In the genomic region with DNA sequence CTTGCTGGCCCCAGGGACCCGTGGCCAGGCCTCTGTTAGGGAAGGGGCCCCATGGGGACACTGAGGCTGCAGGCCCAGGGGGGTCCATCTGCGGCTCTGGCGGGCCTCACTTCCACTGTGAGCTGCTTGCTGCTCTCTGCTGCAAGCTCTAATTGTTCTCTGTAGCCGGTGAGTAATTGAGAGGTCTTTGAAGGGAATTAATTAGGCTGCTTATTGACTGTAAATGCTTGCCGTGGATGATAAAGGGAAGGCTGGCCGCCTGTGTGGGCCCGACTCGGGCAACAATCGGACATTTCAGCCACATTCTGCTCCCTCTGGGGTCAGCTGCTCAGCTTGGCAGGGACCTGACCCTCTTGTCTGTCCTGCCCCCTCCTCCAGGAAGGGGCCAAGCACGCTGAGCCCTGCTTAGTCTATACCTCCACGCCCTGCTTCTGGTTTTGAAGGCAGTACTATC, we compare ENCODE assay signal across 10 mouse cellular contexts. TPM values are rescaled to one million over a fixed set of nuclear protein-coding genes. Genes with fewer than 3 reads are reported as not detected.
A peak's percentile ranks its signal among the peaks of the same experiment; 100 is the strongest.
DNase-seq lines count a peak whose midpoint lies in the region; ATAC-seq and TF ChIP-seq lines count a peak whose summit lies in the region.
"Had no signal": no experiment of that assay in that cellular context is flagged by ENCODE, and none has a peak within 500 bp of the region (broad histone marks: within the 10 kb centered on the region; RNA-seq: fewer than 3 reads in every experiment).

No protein-coding gene starts in this region.

- peaks cover 24% of the 10 kb centered on the region for H3K27me3 ChIP-seq in heart, embryonic 15.5 days
- H3K27me3 ChIP-seq in embryonic facial prominence, embryonic 11.5 days (ENCODE audit: control insufficient read depth, insufficient read depth, low read length), result peaks cover 13% of the 10 kb centered on the region
- peaks cover 4% of the 10 kb centered on the region; the same call in 1 of the 2 replicates for H3K27me3 ChIP-seq in hindbrain, postnatal 0 days (ENCODE audit: insufficient read depth, low read length)

- ATAC-seq in heart, embryonic 15.5 days (replicated peaks; ENCODE audit: insufficient number of reproducible peaks, insufficient read depth, low FRiP score, low read depth), result no peak
- peak; percentile 36; the same call in 1 of the 2 replicates for ATAC-seq in embryonic facial prominence, embryonic 11.5 days (replicated peaks; ENCODE audit: insufficient number of reproducible peaks, low FRiP score, low TSS enrichment, low read depth)
- no peak for ATAC-seq in hindbrain, postnatal 0 days
- ATAC-seq: CD4-positive, CD25-positive, alpha-beta regulatory T cell, adult 4 months had no signal

- H3K36me3 ChIP-seq in heart, embryonic 15.5 days, result no peaks in the 10 kb centered on the region
- H3K36me3 ChIP-seq in embryonic facial prominence, embryonic 11.5 days (replicated peaks; ENCODE audit: control insufficient read depth, insufficient read depth, low read depth, low read length), result no peaks in the 10 kb centered on the region
- H3K36me3 ChIP-seq in hindbrain, postnatal 0 days (ENCODE audit: insufficient read depth, low read length), result no peaks in the 10 kb centered on the region

- peak overlapping the region; percentile 40; the same call in 1 of the 2 replicates for H3K9ac ChIP-seq in heart, embryonic 15.5 days
- H3K9ac ChIP-seq in embryonic facial prominence, embryonic 11.5 days (replicated peaks; ENCODE audit: low read length), result peak overlapping the region; percentile 54
- 0 out of 2 replicates have a peak overlapping the region, but pooled peaks have one; percentile 10 for H3K9ac ChIP-seq in hindbrain, postnatal 0 days (replicated peaks; ENCODE audit: low read length)

- 31% methylated on average over 11 of the region's 11 CpGs for WGBS in heart, embryonic 15.5 days
- WGBS in embryonic facial prominence, embryonic 11.5 days, result 5% methylated on average over 11 of the region's 11 CpGs
- 7% methylated on average over 11 of the region's 11 CpGs for WGBS in hindbrain, postnatal 0 days

- DNase-seq in heart, adult 18-20 months, result no peak
- DNase-seq in embryonic facial prominence, embryonic 11.5 days (ENCODE audit: low spot score), result no peak
- peak; percentile 50 for DNase-seq in hindbrain, postnatal 0 days (ENCODE audit: low spot score)
- DNase-seq in neural tube, embryonic 10.5 days (ENCODE audit: extremely low spot score, low spot score), result peak; percentile 40
- no peak for DNase-seq in adrenal gland, postnatal 36 days
- DNase-seq in spleen, postnatal 14 days (ENCODE audit: low spot score in 2 of 2), result no peak
- no peak for DNase-seq in adrenal gland, postnatal 14 days
- DNase-seq: thymus, adult 2 months had no signal

- TF ChIP-seq CTCF in hindbrain, postnatal 0 days (IDR thresholded peaks at IDR 0.05; ENCODE audit: low read depth), result no peak

- H3K4me2 ChIP-seq in heart, embryonic 15.5 days, result peak overlapping the region; percentile 58; the same call in 1 of the 2 replicates
- peak overlapping the region; percentile 54 for H3K4me2 ChIP-seq in embryonic facial prominence, embryonic 11.5 days (ENCODE audit: low read depth, low read length)
- H3K4me2 ChIP-seq in hindbrain, postnatal 0 days (ENCODE audit: low read depth, low read length), result no peak overlapping the region; the same call in 1 of the 2 replicates

- H3K27ac ChIP-seq in heart, embryonic 15.5 days, result peak overlapping the region; percentile 3; the same call in 1 of the 2 replicates
- 0 out of 2 replicates have a peak overlapping the region, but pooled peaks have one; percentile 32 for H3K27ac ChIP-seq in embryonic facial prominence, embryonic 11.5 days (replicated peaks; ENCODE audit: low read depth, low read length)
- H3K27ac ChIP-seq in hindbrain, postnatal 0 days, result no peak overlapping the region

- H3K4me3 ChIP-seq in heart, embryonic 15.5 days, result 0 out of 2 replicates have a peak overlapping the region, but pooled peaks have one; percentile 27
- H3K4me3 ChIP-seq in embryonic facial prominence, embryonic 11.5 days (ENCODE audit: low read depth, low read length), result no peak overlapping the region; the same call in 1 of the 2 replicates
- no peak overlapping the region for H3K4me3 ChIP-seq in hindbrain, postnatal 0 days (ENCODE audit: low read length)

- peaks cover 38% of the 10 kb centered on the region for H3K4me1 ChIP-seq in heart, embryonic 15.5 days (replicated peaks)
- H3K4me1 ChIP-seq in embryonic facial prominence, embryonic 11.5 days (ENCODE audit: control insufficient read depth, insufficient read depth, low read length), result peaks cover 25% of the 10 kb centered on the region
- peaks cover 23% of the 10 kb centered on the region for H3K4me1 ChIP-seq in hindbrain, postnatal 0 days (ENCODE audit: insufficient read depth, low read length)

- no peaks in the 10 kb centered on the region for H3K9me3 ChIP-seq in heart, embryonic 15.5 days (replicated peaks)
- no peaks in the 10 kb centered on the region for H3K9me3 ChIP-seq in embryonic facial prominence, embryonic 11.5 days (replicated peaks; ENCODE audit: control insufficient read depth, low read length)
- no peaks in the 10 kb centered on the region for H3K9me3 ChIP-seq in hindbrain, postnatal 0 days (ENCODE audit: low read length)

RNA-seq across cellular contexts. Expression of a gene that starts 16.6 kb away (rescaled TPM):
- 5.5 and 6.4 TPM in 2 replicates for polyA plus RNA-seq in heart, embryonic 15.5 days (2015; fragmentation: Nextera tagmentation; extraction: Ambion mirVana)
- total RNA-seq in heart, adult 18-20 months (2021), result 10 to 100 TPM; 10.6 to 10.8 TPM
- polyA plus RNA-seq in embryonic facial prominence, embryonic 11.5 days (2014; fragmentation: Nextera tagmentation; extraction: Ambion mirVana), result 1.9 and 2.1 TPM in 2 replicates
- 1.9 and 4.7 TPM in 2 replicates for total RNA-seq in hindbrain, postnatal 0 days (2014; rRNA removed)
- polyA plus RNA-seq in hindbrain, postnatal 0 days (2015; fragmentation: Nextera tagmentation; extraction: Ambion mirVana), result 2.0 and 3.4 TPM in 2 replicates
- total RNA-seq in adrenal gland, postnatal 36 days (2021), result 10 to 100 TPM; 10.3 to 13.3 TPM
- total RNA-seq in adrenal gland, postnatal 14 days (2021), result 11.5 and 12.3 TPM in 2 replicates

RNA-seq across cellular contexts. Expression of a gene that starts 29.4 kb away (rescaled TPM):
- polyA plus RNA-seq in heart, embryonic 15.5 days (2015; fragmentation: Nextera tagmentation; extraction: Ambion mirVana), result not detected in 2 replicates
- not detected for total RNA-seq in heart, adult 18-20 months (2021)
- polyA plus RNA-seq in embryonic facial prominence, embryonic 11.5 days (2014; fragmentation: Nextera tagmentation; extraction: Ambion mirVana), result not detected in 2 replicates
- total RNA-seq in hindbrain, postnatal 0 days (2014; rRNA removed), result 0.31 and 0.58 TPM in 2 replicates
- polyA plus RNA-seq in hindbrain, postnatal 0 days (2015; fragmentation: Nextera tagmentation; extraction: Ambion mirVana), result 0.09 TPM in 1 of 2 replicates, not detected in the other
- total RNA-seq in adrenal gland, postnatal 36 days (2021), result not detected
- not detected in 2 replicates for total RNA-seq in adrenal gland, postnatal 14 days (2021)
- polyA plus RNA-seq: CD4-positive, CD25-positive, alpha-beta regulatory T cell, adult 4 months had no signal

RNA-seq across cellular contexts. Expression of a gene that starts 40.9 kb away (rescaled TPM):
- polyA plus RNA-seq in heart, embryonic 15.5 days (2015; fragmentation: Nextera tagmentation; extraction: Ambion mirVana), result 202 and 215 TPM in 2 replicates
- total RNA-seq in heart, adult 18-20 months (2021), result under 1 TPM; 0.23 to 0.84 TPM
- polyA plus RNA-seq in embryonic facial prominence, embryonic 11.5 days (2014; fragmentation: Nextera tagmentation; extraction: Ambion mirVana), result 416 and 441 TPM in 2 replicates
- 5.6 and 14.6 TPM in 2 replicates for total RNA-seq in hindbrain, postnatal 0 days (2014; rRNA removed)
- polyA plus RNA-seq in hindbrain, postnatal 0 days (2015; fragmentation: Nextera tagmentation; extraction: Ambion mirVana), result 45.3 and 50.4 TPM in 2 replicates
- 1 to 10 TPM; 5.0 to 5.4 TPM for total RNA-seq in adrenal gland, postnatal 36 days (2021)
- total RNA-seq in adrenal gland, postnatal 14 days (2021), result 17.8 and 22.6 TPM in 2 replicates

Comparison
In these comparisons a context has a peak if more than half of its experiments do, and no peak if none do; other contexts are left out.
1. DNase-seq: peak in hindbrain, postnatal 0 days (single experiment) and neural tube, embryonic 10.5 days (single experiment); none in heart, adult 18-20 months (0 of 2), embryonic facial prominence, embryonic 11.5 days (single experiment), adrenal gland, postnatal 36 days (0 of 2), spleen, postnatal 14 days (0 of 2) and adrenal gland, postnatal 14 days (single experiment).
2. Peak in every context shown above with its lines, with median percentiles within 50 percentile points of each other: H3K9ac ChIP-seq.